Mouse (Mus musculus) embryonic facial prominence, embryonic 14.5 days (tissue): Measurements from ENCODE around the gene Ninj2. TPM values are rescaled to one million over a fixed set of nuclear protein-coding genes. Genes with fewer than 3 reads are reported as not detected.

Source experiments
- ATAC-seq: fragments of 200-750 bp; cut with Nextera tagmentation; 2 replicates; pipeline ENCODE4 v1.8.0; 2017; ENCODE audit warnings: low read depth, moderate number of reproducible peaks, moderate TSS enrichment
- DNase-seq: peaks from one replicate; pipeline ENCODE4 v3.0.0-alpha.2; 2015; ENCODE audit warnings: low spot score
- H3K27ac ChIP-seq: fragments of 300-500 bp; sonication (generic); replicated peaks from 2 replicates; pipeline ENCODE4 v1.5.1; 2014; ENCODE audit warnings: low read depth, mild to moderate bottlenecking, low read length, moderate library complexity
- H3K27me3 ChIP-seq: fragments of 300-500 bp; sonication (generic); replicated peaks from 2 replicates; pipeline ENCODE4 v1.6.1; 2014; ENCODE audit warnings: low read length; ENCODE audit not compliant: control insufficient read depth, insufficient read depth
- H3K36me3 ChIP-seq: fragments of 300-500 bp; sonication (generic); 2 replicates; pipeline ENCODE4 v1.6.1; 2014; ENCODE audit warnings: low read length, mixed read lengths; ENCODE audit not compliant: control insufficient read depth, insufficient read depth
- H3K4me1 ChIP-seq: fragments of 300-500 bp; sonication (generic); 2 replicates; pipeline ENCODE4 v1.6.1; 2014; ENCODE audit warnings: antibody characterized with exemption, low read length; ENCODE audit not compliant: control insufficient read depth, insufficient read depth
- H3K4me2 ChIP-seq: fragments of 300-500 bp; sonication (generic); 2 replicates; pipeline ENCODE4 v1.6.1; 2014; ENCODE audit warnings: low read depth, mild to moderate bottlenecking, low read length, moderate library complexity, mixed read lengths
- H3K4me3 ChIP-seq: fragments of 300-500 bp; sonication (generic); 2 replicates; pipeline ENCODE4 v1.5.1; 2014; ENCODE audit warnings: low read depth, mild to moderate bottlenecking, low read length
- H3K9ac ChIP-seq: fragments of 300-500 bp; sonication (generic); 2 replicates; pipeline ENCODE4 v1.6.1; 2014; ENCODE audit warnings: low read depth, mild to moderate bottlenecking, low read length, moderate library complexity, mixed read lengths
- H3K9me3 ChIP-seq: fragments of 300-500 bp; sonication (generic); 2 replicates; pipeline ENCODE4 v1.6.1; 2016; ENCODE audit warnings: low read length; ENCODE audit not compliant: control insufficient read depth
- WGBS: fragments of 180-500 bp; shearing (Covaris S2); extraction: QIAGEN DNeasy Blood & Tissue Kit; methylation state at CpG from one replicate; pipeline ENCODE4 v1.1.7; 2014; 5-methylcytosine and 5-hydroxymethylcytosine counted together
- polyA plus RNA-seq: library from polyadenylated mRNA; unstranded; fragments of >200 nt; fragmentation: Nextera tagmentation; extraction: Ambion mirVana; gene quantifications from 2 replicates; pipeline ENCODE4 v1.2.1, GENCODE M21; 2014

Gene Ninj2
- polyA plus RNA-seq, 1 experiment from 2014 or later: 0.61 TPM

- H3K36me3 ChIP-seq: no peaks in the 10 kb centered on the region
- H3K9me3 ChIP-seq: no peaks in the 10 kb centered on the region
- no peak overlapping the region for H3K27ac ChIP-seq
- 84% methylated on average over 4 of the region's 4 CpGs for WGBS
- no peak overlapping the region for H3K4me2 ChIP-seq
- peaks cover 16% of the 10 kb centered on the region for H3K4me1 ChIP-seq
- ATAC-seq: no peak
- DNase-seq: no peak
- no peaks in the 10 kb centered on the region for H3K27me3 ChIP-seq
- no peak overlapping the region for H3K4me3 ChIP-seq
- H3K9ac ChIP-seq: no peak overlapping the region
Measured at GRCm38 (mm10) chr6:120190365-120190764, 97.2 kb downstream of the Ninj2 start.

GRCm38 (mm10) chr6:120190912-120191311 is 97.8 kb downstream of the Ninj2 start:
- ATAC-seq (no peak), DNase-seq (no peak)
- Histone ChIP-seq H3K4me1 (peaks cover 16% of the 10 kb centered on the region), H3K36me3 (no peaks in the 10 kb centered on the region), H3K4me2 (no peak overlapping the region), H3K27me3 (no peaks in the 10 kb centered on the region), H3K9me3 (no peaks in the 10 kb centered on the region), H3K27ac (no peak overlapping the region), H3K4me3 (no peak overlapping the region), H3K9ac (no peak overlapping the region)
- 58% methylated on average over 4 of the region's 4 CpGs for WGBS

- 62% methylated on average over 7 of the region's 7 CpGs for WGBS
- H3K9me3 ChIP-seq: no peaks in the 10 kb centered on the region
- H3K27ac ChIP-seq: no peak overlapping the region
- no peaks in the 10 kb centered on the region for H3K36me3 ChIP-seq
- H3K4me3 ChIP-seq: no peak overlapping the region
- ATAC-seq (no peak), DNase-seq (no peak)
- H3K9ac ChIP-seq: no peak overlapping the region
- peaks cover 16% of the 10 kb centered on the region for H3K4me1 ChIP-seq
- H3K4me2 ChIP-seq: no peak overlapping the region
- H3K27me3 ChIP-seq: no peaks in the 10 kb centered on the region
Measured at GRCm38 (mm10) chr6:120191396-120192170, 98.4 kb downstream of the Ninj2 start.

- Histone ChIP-seq H3K27ac (no peak overlapping the region), H3K27me3 (no peaks in the 10 kb centered on the region), H3K4me2 (no peak overlapping the region), H3K4me3 (no peak overlapping the region), H3K9me3 (no peaks in the 10 kb centered on the region), H3K4me1 (peaks cover 16% of the 10 kb centered on the region), H3K36me3 (no peaks in the 10 kb centered on the region), H3K9ac (peak overlapping the region; percentile 22; the same call in 1 of the 2 replicates)
- DNase-seq: no peak
- 30% methylated on average over 13 of the region's 15 CpGs for WGBS
- ATAC-seq: no peak
Measured at GRCm38 (mm10) chr6:120192211-120192870, 99.2 kb downstream of the Ninj2 start.

GRCm38 (mm10) chr6:120193174-120193573 is 100.0 kb downstream of the Ninj2 start:
- peaks cover 13% of the 10 kb centered on the region for H3K4me1 ChIP-seq
- no peak overlapping the region for H3K27ac ChIP-seq
- no peak overlapping the region for H3K9ac ChIP-seq
- H3K4me2 ChIP-seq: no peak overlapping the region
- no peaks in the 10 kb centered on the region for H3K27me3 ChIP-seq
- ATAC-seq (no peak), DNase-seq (peak; percentile 81)
- H3K36me3 ChIP-seq: no peaks in the 10 kb centered on the region
- 28% methylated on average over 5 of the region's 5 CpGs for WGBS
- H3K9me3 ChIP-seq: no peaks in the 10 kb centered on the region
- no peak overlapping the region for H3K4me3 ChIP-seq

- WGBS: 47% methylated on average over 1 of the region's 1 CpGs
- Histone ChIP-seq H3K4me3 (no peak overlapping the region), H3K9me3 (no peaks in the 10 kb centered on the region), H3K9ac (no peak overlapping the region), H3K36me3 (no peaks in the 10 kb centered on the region), H3K4me2 (no peak overlapping the region), H3K27ac (no peak overlapping the region), H3K4me1 (peaks cover 6% of the 10 kb centered on the region), H3K27me3 (no peaks in the 10 kb centered on the region)
- ATAC-seq (no peak), DNase-seq (no peak)
Measured at GRCm38 (mm10) chr6:120193793-120194192, 100.6 kb downstream of the Ninj2 start.

- no peak for ATAC-seq
- Histone ChIP-seq H3K4me3 (no peak overlapping the region), H3K36me3 (no peaks in the 10 kb centered on the region), H3K27me3 (no peaks in the 10 kb centered on the region), H3K4me2 (no peak overlapping the region), H3K9ac (no peak overlapping the region), H3K27ac (no peak overlapping the region), H3K9me3 (no peaks in the 10 kb centered on the region), H3K4me1 (peaks cover 4% of the 10 kb centered on the region; the same call in 1 of the 2 replicates)
- DNase-seq: no peak
- WGBS: 27% methylated on average over 10 of the region's 10 CpGs
Measured at GRCm38 (mm10) chr6:120194305-120194704, 101.2 kb downstream of the Ninj2 start.

- H3K27ac ChIP-seq: no peak overlapping the region
- 0 out of 2 replicates have a peak overlapping the region, but pooled peaks have one; percentile 6 for H3K9ac ChIP-seq
- no peaks in the 10 kb centered on the region for H3K27me3 ChIP-seq
- no peaks in the 10 kb centered on the region for H3K36me3 ChIP-seq
- no peak overlapping the region for H3K4me3 ChIP-seq
- whole genome bisulfite sequencing: 14% methylated on average over 7 of the region's 7 CpGs
- no peaks in the 10 kb centered on the region for H3K9me3 ChIP-seq
- peak; percentile 32; the same call in 1 of the 2 replicates for ATAC-seq
- H3K4me2 ChIP-seq: no peak overlapping the region
- peak; percentile 66 for DNase-seq
- peaks cover 4% of the 10 kb centered on the region; the same call in 1 of the 2 replicates for H3K4me1 ChIP-seq
Measured at GRCm38 (mm10) chr6:120194963-120195362, 101.8 kb downstream of the Ninj2 start.
